Mouse (Mus musculus) limb, embryonic 14.5 days (tissue): Measurements from ENCODE around the gene Atp8b4. TPM values are rescaled to one million over a fixed set of nuclear protein-coding genes. Genes with fewer than 3 reads are reported as not detected.
"Not testable (repeated sequence)": the region's sequence is repeated elsewhere in the genome, so short reads cannot be mapped to it uniquely, and the experiment has no call there.

Experiments
- ATAC-seq: fragments of 200-750 bp; cut with Nextera tagmentation; 2 replicates; pipeline ENCODE4 v1.8.0; 2017; ENCODE audit warnings: low read depth, moderate number of reproducible peaks, moderate TSS enrichment; ENCODE audit not compliant: low FRiP score
- DNase-seq: peaks from one replicate; pipeline ENCODE4 v3.0.0-alpha.2; 2015; ENCODE audit warnings: low spot score
- H3K27ac ChIP-seq: fragments of 300-500 bp; sonication (generic); replicated peaks from 2 replicates; pipeline ENCODE4 v1.5.1; 2014; ENCODE audit warnings: low read depth, mild to moderate bottlenecking, low read length, moderate library complexity, mixed read lengths
- H3K27me3 ChIP-seq: fragments of 300-500 bp; sonication (generic); 2 replicates; pipeline ENCODE4 v1.6.1; 2014; ENCODE audit warnings: low read length, mixed read lengths; ENCODE audit not compliant: control insufficient read depth, insufficient read depth
- H3K36me3 ChIP-seq: fragments of 300-500 bp; sonication (generic); 2 replicates; pipeline ENCODE4 v1.6.1; 2014; ENCODE audit warnings: mild to moderate bottlenecking, low read length, moderate library complexity, mixed read lengths; ENCODE audit not compliant: control insufficient read depth, insufficient read depth
- H3K4me1 ChIP-seq: fragments of 300-500 bp; sonication (generic); 2 replicates; pipeline ENCODE4 v1.6.1; 2014; ENCODE audit warnings: antibody characterized with exemption, low read length, mixed read lengths; ENCODE audit not compliant: control insufficient read depth, insufficient read depth
- H3K4me2 ChIP-seq: fragments of 300-500 bp; sonication (generic); replicated peaks from 2 replicates; pipeline ENCODE4 v1.6.1; 2014; ENCODE audit warnings: low read depth, mild to moderate bottlenecking, low read length, moderate library complexity; ENCODE audit not compliant: severe bottlenecking
- H3K4me3 ChIP-seq: fragments of 300-500 bp; sonication (generic); replicated peaks from 2 replicates; pipeline ENCODE4 v1.5.1; 2014; ENCODE audit warnings: low read length
- H3K9ac ChIP-seq: fragments of 300-500 bp; sonication (generic); 2 replicates; pipeline ENCODE4 v1.6.1; 2014; ENCODE audit warnings: mild to moderate bottlenecking, low read depth, low read length, moderate library complexity; ENCODE audit not compliant: severe bottlenecking
- H3K9me3 ChIP-seq: fragments of 300-500 bp; sonication (generic); 2 replicates; pipeline ENCODE4 v1.6.1; 2016; ENCODE audit warnings: low read length; ENCODE audit not compliant: control insufficient read depth
- POLR2A ChIP-seq: fragments of 200-500 bp; IDR thresholded peaks from 2 replicates; pipeline ENCODE4 v1.8.0; 2012; ENCODE audit warnings: inconsistent platforms, mild to moderate bottlenecking, moderate library complexity, borderline replicate concordance; ENCODE audit not compliant: insufficient read depth, insufficient read length; ENCODE audit errors: extremely low read depth
- WGBS: fragments of 180-500 bp; shearing (Covaris S2); extraction: QIAGEN DNeasy Blood & Tissue Kit; methylation state at CpG from one replicate; pipeline ENCODE4 v1.1.7; 2014; 5-methylcytosine and 5-hydroxymethylcytosine counted together
- polyA plus RNA-seq, 2 experiments: library from polyadenylated mRNA; depleted of rRNA in 1 of 2; stranded (reverse) in 1 of 2; unstranded in 1 of 2; fragments of >200 nt; fragmentation: Nextera tagmentation in 1 of 2; extraction: Ambion mirVana in 1 of 2; gene quantifications; 2 replicates each; pipeline versions ENCODE4 v1.2.1 to v1.2.3; 2012 to 2014

Gene Atp8b4
- polyA plus RNA-seq, 2 experiments: 0.36 to 0.40 TPM

DNA sequence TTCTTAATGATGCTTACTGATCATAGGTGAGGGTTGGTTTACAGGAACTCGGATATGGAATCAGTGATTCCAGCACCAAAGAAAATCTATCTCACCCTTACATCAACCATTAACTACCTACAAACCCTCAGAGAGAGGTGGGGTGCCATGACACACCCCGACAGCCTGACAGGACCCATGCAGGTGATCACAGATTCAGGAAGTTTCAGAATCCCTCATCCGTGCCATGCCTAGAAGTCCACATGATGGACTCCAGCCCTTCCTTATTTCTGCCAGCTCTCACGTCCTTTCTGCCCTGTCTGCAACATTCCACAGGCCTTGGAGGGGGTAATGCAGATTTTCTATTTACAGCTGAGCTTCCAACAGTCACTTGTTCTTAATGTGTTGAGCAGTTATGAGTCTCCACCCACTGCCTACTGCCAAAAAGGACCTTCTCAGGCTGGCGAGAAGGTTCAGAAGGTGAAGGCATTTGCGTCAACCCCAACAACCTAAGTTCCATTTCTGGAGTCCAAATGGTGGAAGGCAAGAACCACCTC lies 40.0 kb upstream of the Atp8b4 start:
- no peak overlapping the region for H3K9ac ChIP-seq
- no peaks in the 10 kb centered on the region for H3K27me3 ChIP-seq
- H3K4me1 ChIP-seq: no peaks in the 10 kb centered on the region
- no peaks in the 10 kb centered on the region for H3K36me3 ChIP-seq
- DNase-seq: no peak
- no peak overlapping the region for H3K4me3 ChIP-seq
- no peak overlapping the region for H3K4me2 ChIP-seq
- no peak for ATAC-seq
- H3K9me3 ChIP-seq: no peaks in the 10 kb centered on the region
- TF ChIP-seq POLR2A: no peak
- no peak overlapping the region for H3K27ac ChIP-seq
- WGBS: 81% methylated on average over 6 of the region's 6 CpGs

DNA sequence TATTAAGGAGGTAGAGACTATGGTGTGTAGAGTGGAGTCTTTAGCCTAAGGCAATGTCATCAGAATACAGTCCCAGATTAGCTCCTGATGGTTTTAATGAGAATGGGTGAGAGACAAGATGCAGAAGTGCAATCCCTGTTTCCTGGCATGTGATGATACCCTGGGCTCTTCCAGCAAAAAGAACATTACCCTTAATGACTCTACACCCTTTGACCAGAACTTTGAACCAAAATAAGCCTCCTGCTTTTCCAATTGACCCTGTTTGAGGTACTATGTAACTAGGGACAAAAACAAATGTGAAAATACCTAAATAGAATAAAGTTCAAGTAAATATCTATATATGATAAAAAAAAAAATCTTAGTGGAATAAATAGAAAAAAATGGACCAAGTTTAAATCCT lies 37.2 kb upstream of the Atp8b4 start:
- TF ChIP-seq POLR2A: no peak
- no peak overlapping the region for H3K27ac ChIP-seq
- DNase-seq: no peak
- H3K4me1 ChIP-seq: no peaks in the 10 kb centered on the region
- no peaks in the 10 kb centered on the region for H3K9me3 ChIP-seq
- H3K27me3 ChIP-seq: no peaks in the 10 kb centered on the region
- no peak for ATAC-seq
- no peak overlapping the region for H3K4me3 ChIP-seq
- no peaks in the 10 kb centered on the region for H3K36me3 ChIP-seq
- no peak overlapping the region for H3K4me2 ChIP-seq
- H3K9ac ChIP-seq: no peak overlapping the region

DNA sequence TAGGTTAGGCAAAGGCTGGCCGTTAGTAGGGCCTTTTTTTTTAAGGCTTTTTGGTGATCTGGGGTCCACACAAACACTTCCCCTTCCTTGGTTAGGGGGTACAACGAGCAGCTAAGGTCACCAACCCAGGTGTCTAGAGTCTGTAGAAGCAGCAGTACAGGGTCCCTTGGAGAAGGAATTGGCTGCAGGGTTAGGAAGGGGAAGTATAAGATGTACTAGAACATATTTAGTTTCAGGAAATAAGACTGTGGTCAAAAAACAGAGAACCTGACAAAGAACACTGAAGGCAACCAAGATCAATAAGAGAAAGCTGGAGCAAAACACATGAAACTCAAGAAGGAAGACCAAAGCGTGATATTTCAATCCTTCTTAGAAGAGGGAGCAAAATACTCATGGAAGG lies 30.1 kb upstream of the Atp8b4 start:
- Histone ChIP-seq H3K27me3 (no peaks in the 10 kb centered on the region), H3K9ac (no peak overlapping the region), H3K4me2 (no peak overlapping the region), H3K4me3 (no peak overlapping the region), H3K27ac (no peak overlapping the region), H3K9me3 (no peaks in the 10 kb centered on the region), H3K4me1 (no peaks in the 10 kb centered on the region), H3K36me3 (no peaks in the 10 kb centered on the region)
- ATAC-seq (no peak), DNase-seq (no peak)
- 77% methylated on average over 3 of the region's 3 CpGs for WGBS
- TF ChIP-seq POLR2A: no peak

GRCm38 (mm10) chr2:126527461-126527860 lies 27.0 kb upstream of the Atp8b4 start:
- Histone ChIP-seq H3K36me3 (no peaks in the 10 kb centered on the region), H3K27me3 (no peaks in the 10 kb centered on the region), H3K9ac (no peak overlapping the region), H3K27ac (no peak overlapping the region), H3K9me3 (no peaks in the 10 kb centered on the region), H3K4me2 (no peak overlapping the region), H3K4me3 (no peak overlapping the region), H3K4me1 (no peaks in the 10 kb centered on the region)
- DNase-seq (no peak), ATAC-seq (no peak)
- TF ChIP-seq POLR2A: no peak
- WGBS: 87% methylated on average over 8 of the region's 8 CpGs

- no peaks in the 10 kb centered on the region for H3K36me3 ChIP-seq
- no peak overlapping the region for H3K4me3 ChIP-seq
- H3K9me3 ChIP-seq: no peaks in the 10 kb centered on the region
- no peaks in the 10 kb centered on the region for H3K27me3 ChIP-seq
- H3K9ac ChIP-seq: no peak overlapping the region
- no peak overlapping the region for H3K4me2 ChIP-seq
- H3K4me1 ChIP-seq: no peaks in the 10 kb centered on the region
- H3K27ac ChIP-seq: no peak overlapping the region
- no peak for TF ChIP-seq POLR2A
- 65% methylated on average over 2 of the region's 2 CpGs for WGBS
- no peak for DNase-seq
- ATAC-seq: no peak
Observed at GRCm38 (mm10) chr2:126524271-126524670, 23.8 kb upstream of the Atp8b4 start.

DNA sequence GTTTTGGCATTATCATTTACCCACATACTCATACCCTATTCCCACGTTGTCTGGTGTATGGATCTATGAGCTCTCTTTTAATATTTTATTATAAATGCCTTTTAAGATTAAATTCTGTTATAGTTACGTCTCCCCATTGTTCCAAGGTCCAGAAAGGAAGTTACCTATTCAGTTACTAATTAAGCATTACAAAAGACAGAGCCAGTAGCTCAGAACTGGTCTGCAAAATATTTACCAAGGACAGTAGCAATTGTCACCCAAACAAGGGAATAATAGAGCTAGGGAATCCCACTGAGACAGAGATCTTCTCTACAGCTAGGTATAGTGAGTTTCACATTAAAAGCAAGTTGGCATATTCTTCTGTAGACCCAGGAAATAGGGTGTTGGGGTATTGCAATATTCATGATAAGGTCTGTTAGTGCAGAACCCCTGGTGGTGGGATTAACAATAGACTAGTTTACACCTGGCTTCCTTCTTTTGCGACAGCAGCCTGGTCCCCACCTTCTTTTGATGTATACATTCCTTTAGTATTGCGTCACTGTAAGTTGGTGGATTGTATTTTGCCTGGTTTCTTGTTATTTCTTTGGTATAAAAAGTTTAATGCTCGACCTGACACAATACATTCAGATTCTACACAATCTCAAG lies 22.7 kb upstream of the Atp8b4 start:
- WGBS: 56% methylated on average over 5 of the region's 5 CpGs
- not testable (repeated sequence) for H3K36me3 ChIP-seq, H3K9me3 ChIP-seq

More for the DNA sequence above, 22.7 kb upstream of the Atp8b4 start:
- not testable (repeated sequence) for ATAC-seq, H3K27ac ChIP-seq, H3K4me1 ChIP-seq, H3K4me2 ChIP-seq, H3K9ac ChIP-seq, H3K27me3 ChIP-seq, DNase-seq, H3K4me3 ChIP-seq
